Mouse (Mus musculus) CH12.LX (cell line): ENCODE measurements at regions not wholly inside any gene's neighbourhood (a gene's known extent, or its start where the extent isn't known, plus 50 kb on each side); places are given as distances from the start of the nearest gene placed in this dataset.

ENCODE experiments used
- DNase-seq: peaks from one replicate; pipeline ENCODE4 v3.0.0-alpha.2; 2013; ENCODE audit errors: extremely low read depth
- H3K27ac ChIP-seq: 2 replicates; pipeline ENCODE4 v1.5.1; 2012; ENCODE audit warnings: low read depth, mild to moderate bottlenecking, control low read depth, moderate library complexity; ENCODE audit not compliant: insufficient read depth
- H3K27me3 ChIP-seq: replicated peaks from 2 replicates; pipeline ENCODE3; 2012; ENCODE audit warnings: inconsistent platforms
- H3K36me3 ChIP-seq, 2 experiments: replicated peaks in 1 of 2; 2 replicates each; pipeline versions ENCODE3 to v1.6.1; 2012; ENCODE audit warnings: inconsistent platforms in 1 of 2, low read length in 1 of 2, mild to moderate bottlenecking in 1 of 2, mixed read lengths in 1 of 2, moderate library complexity in 1 of 2; ENCODE audit not compliant: control insufficient read depth in 1 of 2, insufficient read depth in 1 of 2
- H3K4me1 ChIP-seq, 2 experiments: 2 replicates each; pipeline ENCODE4 v1.6.1; 2012; ENCODE audit warnings: inconsistent platforms in 1 of 2, moderate library complexity in 1 of 2; ENCODE audit not compliant: insufficient read depth in 2 of 2, control insufficient read depth in 1 of 2
- H3K4me2 ChIP-seq: 2 replicates; pipeline ENCODE4 v1.6.1; 2012; ENCODE audit warnings: low read depth, mild to moderate bottlenecking, control low read depth; ENCODE audit not compliant: poor library complexity, insufficient read depth, severe bottlenecking
- H3K4me3 ChIP-seq, 3 experiments: fragments of 150-350 bp in 1 of 3; sonication (generic) in 1 of 3; replicated peaks in 1 of 3; 2 replicates each; pipeline versions ENCODE3 to v1.5.1; 2011 to 2012; ENCODE audit warnings: low read depth in 2 of 3, low read length in 2 of 3, mild to moderate bottlenecking in 2 of 3, moderate library complexity in 2 of 3, control low read depth in 1 of 3, improper control_type of control experiment in 1 of 3, inconsistent platforms in 1 of 3, mixed read lengths in 1 of 3; ENCODE audit not compliant: poor library complexity in 1 of 3
- H3K79me2 ChIP-seq: replicated peaks from 2 replicates; pipeline ENCODE4 v1.6.1; 2012; ENCODE audit warnings: mild to moderate bottlenecking, moderate library complexity; ENCODE audit not compliant: control insufficient read depth, poor library complexity, insufficient read depth, severe bottlenecking; ENCODE audit errors: extremely low read depth
- H3K9ac ChIP-seq: 2 replicates; pipeline ENCODE4 v1.6.1; 2012; ENCODE audit warnings: low read depth, mild to moderate bottlenecking, control low read depth, moderate library complexity; ENCODE audit not compliant: insufficient read depth
- H3K9me3 ChIP-seq: replicated peaks from 2 replicates; pipeline ENCODE3; 2012; ENCODE audit warnings: low read length, inconsistent platforms, mixed read lengths
- BHLHE40 ChIP-seq: IDR thresholded peaks from 2 replicates; pipeline ENCODE4 v1.6.1; 2011; ENCODE audit warnings: mild to moderate bottlenecking, low read depth, low read length, improper control_type of control experiment
- CHD1 ChIP-seq: IDR thresholded peaks from 2 replicates; pipeline ENCODE4 v1.6.1; 2012; ENCODE audit warnings: low read depth, low read length, improper control_type of control experiment, inconsistent platforms
- EP300 ChIP-seq: IDR thresholded peaks from 2 replicates; pipeline ENCODE4 v1.6.1; 2011; ENCODE audit warnings: low read length, improper control_type of control experiment
- ETS1 ChIP-seq: conservative IDR thresholded peaks from 2 replicates; pipeline ENCODE4 v1.6.1; 2012; ENCODE audit warnings: low read depth, mild to moderate bottlenecking, inconsistent platforms, low read length, improper control_type of control experiment, moderate library complexity
- GABPA ChIP-seq: IDR thresholded peaks from 2 replicates; pipeline ENCODE4 v1.6.1; 2012; ENCODE audit warnings: low read depth, low read length, improper control_type of control experiment, inconsistent platforms; ENCODE audit not compliant: insufficient replicate concordance
- HCFC1 ChIP-seq: IDR thresholded peaks from 2 replicates; pipeline ENCODE4 v1.6.1; 2012; ENCODE audit warnings: low read depth, mild to moderate bottlenecking, inconsistent platforms, low read length, improper control_type of control experiment
- IRF4 ChIP-seq: IDR thresholded peaks from 2 replicates; pipeline ENCODE4 v1.6.1; 2014; ENCODE audit warnings: low read depth, mild to moderate bottlenecking, inconsistent platforms, low read length, improper control_type of control experiment
- JUN ChIP-seq: IDR thresholded peaks from 2 replicates; pipeline ENCODE4 v1.6.1; 2011; ENCODE audit warnings: low read depth, mild to moderate bottlenecking, low read length, improper control_type of control experiment, moderate library complexity; ENCODE audit not compliant: insufficient read depth
- JUND ChIP-seq: conservative IDR thresholded peaks from 2 replicates; pipeline ENCODE4 v1.6.1; 2011; ENCODE audit warnings: low read depth, low read length, improper control_type of control experiment
- MEF2A ChIP-seq: IDR thresholded peaks from 2 replicates; pipeline ENCODE4 v1.6.1; 2014; ENCODE audit warnings: low read depth, mild to moderate bottlenecking, inconsistent platforms, low read length, improper control_type of control experiment, borderline replicate concordance
- PAX5 ChIP-seq: IDR thresholded peaks from 2 replicates; pipeline ENCODE4 v1.6.1; 2012; ENCODE audit warnings: low read length, inconsistent platforms, mixed read lengths
- POLR2A ChIP-seq: IDR thresholded peaks from 2 replicates; pipeline ENCODE4 v1.6.1; 2011; ENCODE audit warnings: low read depth, mild to moderate bottlenecking, improper control_type of control experiment, low read length
- POLR2AphosphoS2 ChIP-seq: IDR thresholded peaks from 2 replicates; pipeline ENCODE4 v1.6.1; 2011; ENCODE audit warnings: low read depth, low read length, improper control_type of control experiment
- RAD21 ChIP-seq: IDR thresholded peaks from 2 replicates; pipeline ENCODE4 v1.6.1; 2011; ENCODE audit warnings: low read depth, mild to moderate bottlenecking, low read length, improper control_type of control experiment, moderate library complexity
- SIN3A ChIP-seq: IDR thresholded peaks from 2 replicates; pipeline ENCODE4 v1.6.1; 2012; ENCODE audit warnings: low read length, improper control_type of control experiment, inconsistent platforms
- TBP ChIP-seq: conservative IDR thresholded peaks from 2 replicates; pipeline ENCODE4 v1.6.1; 2011; ENCODE audit warnings: low read depth, low read length, improper control_type of control experiment
- TCF12 ChIP-seq: IDR thresholded peaks from 2 replicates; pipeline ENCODE4 v1.6.1; 2014; ENCODE audit warnings: low read depth, mild to moderate bottlenecking, inconsistent platforms, low read length, improper control_type of control experiment
- USF1 ChIP-seq: IDR thresholded peaks from 2 replicates; pipeline ENCODE4 v1.6.1; 2014; ENCODE audit warnings: low read depth, mild to moderate bottlenecking, inconsistent platforms, low read length, improper control_type of control experiment
- ZMIZ1 ChIP-seq: IDR thresholded peaks from 2 replicates; pipeline ENCODE4 v1.6.1; 2012; ENCODE audit warnings: low read depth, mild to moderate bottlenecking, inconsistent platforms, low read length, improper control_type of control experiment
- ZNF384 ChIP-seq: IDR thresholded peaks from 2 replicates; pipeline ENCODE4 v1.6.1; 2012; ENCODE audit warnings: low read depth, low read length, improper control_type of control experiment, inconsistent platforms
- dilution Hi-C: fragments of 300-500 bp; cut with MboI; formaldehyde crosslinking; loops from 2 replicates; pipeline ENCODE4 v1.14.3; 2020; ENCODE audit warnings: low sequenced_read_pairs; ENCODE audit not compliant: extremely low pct_unique_long_range_greater_than_20kb, extremely low pct_ligation_motif_present
- in situ Hi-C: fragments of 300-500 bp; cut with MboI; formaldehyde crosslinking; loops from 3 replicates; pipeline ENCODE4 v1.14.3; 2019; ENCODE audit warnings: low sequenced_read_pairs, low pct_ligation_motif_present, low pct_unique_long_range_greater_than_20kb, mixed read lengths

- no peak overlapping the region for H3K27ac ChIP-seq
- no peak overlapping the region for H3K4me3 ChIP-seq
- no peak for DNase-seq
- TF ChIP-seq GABPA (no peak), TBP (no peak), CHD1 (no peak), JUND (no peak), IRF4 (no peak), ZMIZ1 (no peak), TCF12 (no peak), JUN (no peak), PAX5 (no peak), RAD21 (no peak)
- in situ Hi-C loops, result no loop called here
- H3K4me2 ChIP-seq, result no peak overlapping the region
- H3K9me3 ChIP-seq, result peaks cover 77% of the 10 kb centered on the region
- H3K9ac ChIP-seq, result no peak overlapping the region
- H3K36me3 ChIP-seq, result no peaks in the 10 kb centered on the region
- dilution Hi-C loops, result no loop called here
- no peaks in the 10 kb centered on the region for H3K4me1 ChIP-seq
- H3K27me3 ChIP-seq, result no peaks in the 10 kb centered on the region
- no peaks in the 10 kb centered on the region for H3K79me2 ChIP-seq
These were observed 73.5 kb upstream of the Tbx3 start for GRCm38 (mm10) chr5:119596994-119597391.

- TF ChIP-seq BHLHE40, result no peak
- TF ChIP-seq ZNF384, result no peak
- no peak for TF ChIP-seq ETS1
- no peak for TF ChIP-seq HCFC1
- no peak for TF ChIP-seq SIN3A
- TF ChIP-seq POLR2A, result no peak
- no peak for TF ChIP-seq GABPA
- no peak for TF ChIP-seq EP300
- TF ChIP-seq USF1, result no peak
- no peak for TF ChIP-seq CHD1
- TF ChIP-seq MEF2A, result no peak
- TF ChIP-seq POLR2AphosphoS2, result no peak
- Histone ChIP-seq H3K9ac (no peak overlapping the region), H3K9me3 (peaks cover 80% of the 10 kb centered on the region), H3K27ac (no peak overlapping the region), H3K4me3 (no peak overlapping the region), H3K27me3 (no peaks in the 10 kb centered on the region), H3K4me1 (no peaks in the 10 kb centered on the region), H3K36me3 (no peaks in the 10 kb centered on the region), H3K79me2 (no peaks in the 10 kb centered on the region), H3K4me2 (no peak overlapping the region)
- in situ Hi-C loops, result no loop called here
- dilution Hi-C loops, result no loop called here
- no peak for DNase-seq
These were observed 72.9 kb upstream of the Tbx3 start for GRCm38 (mm10) chr5:119597530-119597929.
